Mouse (Mus musculus) mammary gland, adult 2 months (tissue): ENCODE measurements around the gene Myoz2. TPM values are rescaled to one million over a fixed set of nuclear protein-coding genes. Genes with fewer than 3 reads are reported as not detected.

Source experiments
- polyA plus RNA-seq: library from polyadenylated mRNA; depleted of rRNA; stranded (reverse); fragments of >200 nt; gene quantifications from 2 replicates; pipeline ENCODE4 v1.2.3, GENCODE M21; 2012; ENCODE audit warnings: low replicate concordance; rRNA removed

Myoz2 gene
- 6.3 TPM in 1 of 2 replicates, not detected in the other for polyA plus RNA-seq

GRCm38 (mm10) chr3:123034752-123035151 is at the start of gene Myoz2:
TSS of gene Myoz2 (minus strand) at chr3:123035015.

DNA sequence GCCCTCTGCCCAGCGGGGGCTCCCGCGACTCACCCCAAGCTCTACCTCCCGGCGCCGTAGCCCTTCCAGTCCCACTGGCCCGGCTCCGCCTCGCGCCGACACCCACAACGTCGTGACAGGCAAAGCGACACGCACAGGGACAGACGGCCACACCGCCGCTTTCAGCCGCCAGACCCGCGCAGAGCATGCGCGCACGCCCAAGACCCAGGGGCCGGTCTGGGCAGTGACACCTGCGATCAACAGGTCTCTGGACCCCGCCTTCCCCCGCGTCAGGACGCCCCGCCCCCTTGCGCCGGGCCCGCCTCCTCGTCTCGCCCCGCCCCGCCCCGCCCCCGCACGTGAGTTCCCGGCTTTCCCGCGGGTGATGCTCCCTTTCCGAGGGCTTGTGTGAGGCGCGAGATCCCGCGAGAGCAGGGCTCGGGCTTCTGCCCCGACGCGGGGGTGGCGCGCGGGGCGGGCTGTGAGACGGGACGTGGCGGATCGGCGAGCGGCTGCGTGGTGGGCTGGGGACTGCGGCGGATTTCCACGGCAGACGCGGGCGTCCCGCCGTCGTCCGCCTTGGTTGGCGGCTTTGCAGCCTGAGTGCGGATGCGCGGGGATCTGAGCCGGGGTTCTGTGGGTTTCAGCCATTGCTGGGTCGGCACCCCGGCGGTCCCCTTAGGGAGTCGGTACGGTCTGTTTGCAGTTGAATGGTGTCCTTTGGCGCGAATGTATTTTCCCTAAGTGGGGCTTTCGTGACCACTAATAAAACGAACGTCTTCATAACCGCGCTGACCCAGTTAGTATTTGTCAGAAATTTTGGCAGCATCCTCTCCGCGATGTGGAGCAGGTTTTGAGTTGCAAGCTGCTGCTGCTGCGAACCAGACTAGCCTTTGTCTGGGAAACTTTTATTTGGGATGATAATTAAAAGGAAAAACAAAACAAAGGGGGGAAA is 50.3 kb downstream of the Myoz2 start, which contains the start of gene Usp53:
Gene Usp53 (minus strand): TSS at position 262 of the 934 bp plus-strand sequence.

Other genes starting within 250 kb of the Myoz2 start
- not detected in 2 replicates for gene Fabp2, start 139.9 kb downstream of the Myoz2 start, polyA plus RNA-seq
- not detected in 2 replicates for gene Gm10959, start 115.7 kb downstream of the Myoz2 start, polyA plus RNA-seq
- 28.1 and 35.0 TPM in 2 replicates for gene 1810037I17Rik, start 110.8 kb downstream of the Myoz2 start, polyA plus RNA-seq
- 1.9 and 5.6 TPM in 2 replicates for gene Usp53, start 50.5 kb downstream of the Myoz2 start, polyA plus RNA-seq
- gene Synpo2, start 201.1 kb upstream of the Myoz2 start, polyA plus RNA-seq = 12.6 and 23.5 TPM in 2 replicates
- 50.7 and 72.9 TPM in 2 replicates for gene Sec24d, start 232.4 kb upstream of the Myoz2 start, polyA plus RNA-seq